ENCODE assay signal across 9 mouse cellular contexts in the genomic region with DNA sequence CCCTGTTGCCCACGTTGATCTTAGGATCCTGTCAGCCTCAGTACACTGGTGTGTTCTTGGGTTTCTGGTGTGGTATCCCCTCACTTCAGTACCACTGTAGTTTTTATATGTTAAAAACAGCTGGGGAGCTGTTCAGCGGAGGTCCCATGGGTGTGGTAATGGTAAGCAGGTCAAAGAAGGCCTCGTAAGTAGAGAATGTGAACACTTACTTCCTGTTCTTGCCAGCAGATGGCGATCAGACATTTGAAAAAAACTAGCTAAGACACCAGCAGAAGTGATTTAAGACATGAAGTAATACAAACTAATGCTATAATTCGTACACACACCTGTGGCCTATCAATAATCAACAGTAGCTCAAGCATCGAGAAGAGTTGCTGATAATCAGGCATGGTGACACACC. TPM values are rescaled to one million over a fixed set of nuclear protein-coding genes. Genes with fewer than 3 reads are reported as not detected.
DNase-seq lines count a peak whose midpoint lies in the region; ATAC-seq and TF ChIP-seq lines count a peak whose summit lies in the region.
"Had no signal": no experiment of that assay in that cellular context is flagged by ENCODE, and none has a peak within 500 bp of the region (broad histone marks: within the 10 kb centered on the region; RNA-seq: fewer than 3 reads in every experiment).

No protein-coding gene starts in this region.

- no peak overlapping the region for H3K9ac ChIP-seq in embryonic facial prominence, embryonic 11.5 days (replicated peaks; ENCODE audit: low read length)
- H3K9ac ChIP-seq in lung, embryonic 14.5 days: no peak overlapping the region
- H3K9ac ChIP-seq: limb, embryonic 15.5 days had no signal

- H3K9me3 ChIP-seq in heart, embryonic 10.5 days: no peaks in the 10 kb centered on the region
- no peaks in the 10 kb centered on the region for H3K9me3 ChIP-seq in embryonic facial prominence, embryonic 11.5 days (replicated peaks; ENCODE audit: control insufficient read depth, low read length)
- H3K9me3 ChIP-seq in lung, embryonic 14.5 days (ENCODE audit: low read depth, low read length): no peaks in the 10 kb centered on the region
- H3K9me3 ChIP-seq: limb, embryonic 15.5 days had no signal

- no peak overlapping the region for H3K4me2 ChIP-seq in embryonic facial prominence, embryonic 11.5 days (ENCODE audit: low read depth, low read length)
- no peak overlapping the region for H3K4me2 ChIP-seq in lung, embryonic 14.5 days
- H3K4me2 ChIP-seq: limb, embryonic 15.5 days had no signal

- H3K27me3 ChIP-seq in heart, embryonic 10.5 days (ENCODE audit: insufficient read depth, poor library complexity, severe bottlenecking): no peaks in the 10 kb centered on the region
- no peaks in the 10 kb centered on the region for H3K27me3 ChIP-seq in embryonic facial prominence, embryonic 11.5 days (ENCODE audit: control insufficient read depth, insufficient read depth, low read length)
- H3K27me3 ChIP-seq in lung, embryonic 14.5 days (ENCODE audit: insufficient read depth, low read length): no peaks in the 10 kb centered on the region
- H3K27me3 ChIP-seq: limb, embryonic 15.5 days had no signal

- TF ChIP-seq CTCF in lung, embryonic 14.5 days (IDR thresholded peaks at IDR 0.05; ENCODE audit: low read depth): peak; percentile 62

- no peak overlapping the region for H3K4me3 ChIP-seq in heart, embryonic 10.5 days
- no peak overlapping the region for H3K4me3 ChIP-seq in embryonic facial prominence, embryonic 11.5 days (ENCODE audit: low read depth, low read length)
- H3K4me3 ChIP-seq in lung, embryonic 14.5 days (ENCODE audit: low read depth, low read length): no peak overlapping the region
- H3K4me3 ChIP-seq: limb, embryonic 15.5 days had no signal

- peak; percentile 81 for DNase-seq in heart, adult 11 months
- DNase-seq in heart, embryonic 10.5 days (ENCODE audit: low spot score): no peak
- DNase-seq in 416B (ENCODE audit: low read depth): peak; percentile 83
- DNase-seq in adrenal gland, adult 2 months: peak; percentile 41
- DNase-seq in embryonic facial prominence, embryonic 11.5 days (ENCODE audit: low spot score): peak; percentile 72
- DNase-seq in kidney, postnatal 14 days: peak; percentile 68
- DNase-seq in lung, embryonic 14.5 days: peak; percentile 84
- peak; percentile 45 to 52 for DNase-seq in spleen, postnatal 36 days (ENCODE audit: low spot score in 2 of 2)

- 30% methylated on average over 6 of the region's 6 CpGs for WGBS in heart, embryonic 10.5 days
- WGBS in embryonic facial prominence, embryonic 11.5 days: 32% methylated on average over 6 of the region's 6 CpGs
- 20% methylated on average over 6 of the region's 6 CpGs for WGBS in lung, embryonic 14.5 days

- peaks cover 46% of the 10 kb centered on the region; the same call in 1 of the 2 replicates for H3K36me3 ChIP-seq in heart, embryonic 10.5 days
- no peaks in the 10 kb centered on the region; the same call in 1 of the 2 replicates for H3K36me3 ChIP-seq in embryonic facial prominence, embryonic 11.5 days (replicated peaks; ENCODE audit: control insufficient read depth, insufficient read depth, low read depth, low read length)
- H3K36me3 ChIP-seq in lung, embryonic 14.5 days (ENCODE audit: insufficient read depth): peaks cover 23% of the 10 kb centered on the region; the same call in 1 of the 2 replicates

- ATAC-seq in embryonic facial prominence, embryonic 11.5 days (replicated peaks; ENCODE audit: insufficient number of reproducible peaks, low FRiP score, low TSS enrichment, low read depth): no peak
- no peak for ATAC-seq in lung, embryonic 14.5 days (ENCODE audit: insufficient read depth)

- no peak overlapping the region for H3K27ac ChIP-seq in heart, embryonic 10.5 days
- H3K27ac ChIP-seq in embryonic facial prominence, embryonic 11.5 days (replicated peaks; ENCODE audit: low read depth, low read length): no peak overlapping the region
- H3K27ac ChIP-seq in lung, embryonic 14.5 days (ENCODE audit: low read depth): no peak overlapping the region
- H3K27ac ChIP-seq: limb, embryonic 15.5 days had no signal

- no peaks in the 10 kb centered on the region for H3K4me1 ChIP-seq in heart, embryonic 10.5 days
- H3K4me1 ChIP-seq in embryonic facial prominence, embryonic 11.5 days (ENCODE audit: control insufficient read depth, insufficient read depth, low read length): no peaks in the 10 kb centered on the region
- no peaks in the 10 kb centered on the region for H3K4me1 ChIP-seq in lung, embryonic 14.5 days (ENCODE audit: insufficient read depth)

RNA-seq across cellular contexts. Expression of gene Reck, which starts 31.1 kb away (rescaled TPM):
- polyA plus RNA-seq in heart, embryonic 10.5 days (2016; fragmentation: Nextera tagmentation; extraction: Ambion mirVana): 11.0 and 17.4 TPM in 2 replicates
- 10 to 100 TPM; 15.5 to 28.7 TPM for total RNA-seq in adrenal gland, adult 2 months (2021)
- 13.0 and 13.2 TPM in 2 replicates for polyA plus RNA-seq in adrenal gland, adult 2 months (2012; rRNA removed)
- polyA plus RNA-seq in embryonic facial prominence, embryonic 11.5 days (2014; fragmentation: Nextera tagmentation; extraction: Ambion mirVana): 21.7 and 24.3 TPM in 2 replicates
- 27.9 and 29.5 TPM in 2 replicates for polyA plus RNA-seq in lung, embryonic 14.5 days (2014; fragmentation: Nextera tagmentation; extraction: Ambion mirVana)

RNA-seq across cellular contexts. Expression of gene Glipr2, which starts 50.8 kb away (rescaled TPM):
- polyA plus RNA-seq in heart, embryonic 10.5 days (2016; fragmentation: Nextera tagmentation; extraction: Ambion mirVana): 114 and 119 TPM in 2 replicates
- total RNA-seq in adrenal gland, adult 2 months (2021): 1 to 10 TPM; 3.9 to 4.4 TPM
- 2.3 and 3.2 TPM in 2 replicates for polyA plus RNA-seq in adrenal gland, adult 2 months (2012; rRNA removed)
- polyA plus RNA-seq in embryonic facial prominence, embryonic 11.5 days (2014; fragmentation: Nextera tagmentation; extraction: Ambion mirVana): 135 and 142 TPM in 2 replicates
- 77.4 and 82.8 TPM in 2 replicates for polyA plus RNA-seq in lung, embryonic 14.5 days (2014; fragmentation: Nextera tagmentation; extraction: Ambion mirVana)

RNA-seq across cellular contexts. Expression of gene Olfr155, which starts 55.1 kb away (rescaled TPM):
- polyA plus RNA-seq in heart, embryonic 10.5 days (2016; fragmentation: Nextera tagmentation; extraction: Ambion mirVana): not detected in 2 replicates
- total RNA-seq in adrenal gland, adult 2 months (2021): not detected
- not detected in 2 replicates for polyA plus RNA-seq in adrenal gland, adult 2 months (2012; rRNA removed)
- polyA plus RNA-seq in embryonic facial prominence, embryonic 11.5 days (2014; fragmentation: Nextera tagmentation; extraction: Ambion mirVana): not detected in 2 replicates
- polyA plus RNA-seq in lung, embryonic 14.5 days (2014; fragmentation: Nextera tagmentation; extraction: Ambion mirVana): not detected in 2 replicates
- polyA plus RNA-seq: limb, embryonic 15.5 days had no signal

Comparison
In these comparisons a context has a peak if more than half of its experiments do, and no peak if none do; other contexts are left out.
1. RNA of gene Glipr2, which starts 50.8 kb away (polyA plus RNA-seq): 135 to 142 TPM in embryonic facial prominence, embryonic 11.5 days, 114 to 119 TPM in heart, embryonic 10.5 days and 77.4 to 82.8 TPM in lung, embryonic 14.5 days; 2.3 to 3.2 TPM in adrenal gland, adult 2 months; every median in the first group is over 10 times any median in the second.